Mouse (Mus musculus): ENCODE measurements around the gene Whamm. TPM values are rescaled to one million over a fixed set of nuclear protein-coding genes. Genes with fewer than 3 reads are reported as not detected.

Gene Whamm
- polyA plus RNA-seq (2014; fragmentation: Nextera tagmentation; extraction: Ambion mirVana) = 8.5 and 9.9 TPM in 2 replicates

- H3K36me3 ChIP-seq (replicated peaks; ENCODE audit: control insufficient read depth, insufficient read depth) = peaks cover 15% of the 10 kb centered on the region
- no peaks in the 10 kb centered on the region for H3K27me3 ChIP-seq (ENCODE audit: control insufficient read depth, insufficient read depth, low read length)
- DNase-seq (ENCODE audit: low spot score) = peak; percentile 93
- H3K9ac ChIP-seq = peak within 1 kb of the TSS; percentile 86
- under 1% methylated on average over 93 of the region's 96 CpGs for WGBS
- H3K4me3 ChIP-seq (replicated peaks; ENCODE audit: low read length) = peak within 1 kb of the TSS; percentile 83
- peak; percentile 99 for ATAC-seq (ENCODE audit: low FRiP score)
- peak within 1 kb of the TSS; percentile 95 for H3K27ac ChIP-seq
- no peaks in the 10 kb centered on the region for H3K9me3 ChIP-seq (ENCODE audit: control insufficient read depth, low read length)
- peaks cover 16% of the 10 kb centered on the region for H3K4me1 ChIP-seq (replicated peaks; ENCODE audit: control insufficient read depth, insufficient read depth, low read length)
- H3K4me2 ChIP-seq (replicated peaks) = peak within 1 kb of the TSS; percentile 76
These were observed at the start of gene Whamm for GRCm38 (mm10) chr7:81571108-81571940. Gene Whamm, plus strand, starts transcription at chr7:81571266.

- Histone ChIP-seq H3K27ac (peak overlapping the region; percentile 96), H3K9ac (peak overlapping the region; percentile 63), H3K4me1 (replicated peaks; ENCODE audit: control insufficient read depth, insufficient read depth, low read length) (peaks cover 18% of the 10 kb centered on the region), H3K9me3 (ENCODE audit: control insufficient read depth, low read length) (no peaks in the 10 kb centered on the region), H3K36me3 (replicated peaks; ENCODE audit: control insufficient read depth, insufficient read depth) (peaks cover 9% of the 10 kb centered on the region), H3K4me3 (replicated peaks; ENCODE audit: low read length) (peak overlapping the region; percentile 55), H3K4me2 (replicated peaks) (peak overlapping the region; percentile 78), H3K27me3 (ENCODE audit: control insufficient read depth, insufficient read depth, low read length) (no peaks in the 10 kb centered on the region)
- ATAC-seq (ENCODE audit: low FRiP score) = peak; percentile 97
- DNase-seq (ENCODE audit: low spot score) = peak; percentile 98
- under 1% methylated on average over 31 of the region's 31 CpGs for WGBS
These were observed 47.9 kb upstream of the Whamm start for GRCm38 (mm10) chr7:81523008-81523662.

- H3K27ac ChIP-seq = peak overlapping the region; percentile 96
- 11% methylated on average over 13 of the region's 13 CpGs for WGBS
- peak overlapping the region; percentile 55 for H3K4me3 ChIP-seq (replicated peaks; ENCODE audit: low read length)
- DNase-seq (ENCODE audit: low spot score) = no peak
- ATAC-seq (ENCODE audit: low FRiP score) = no peak; the same call in 1 of the 2 replicates
- peaks cover 14% of the 10 kb centered on the region for H3K36me3 ChIP-seq (replicated peaks; ENCODE audit: control insufficient read depth, insufficient read depth)
- H3K9ac ChIP-seq = peak overlapping the region; percentile 63
- H3K4me2 ChIP-seq (replicated peaks) = peak overlapping the region; percentile 78
- no peaks in the 10 kb centered on the region for H3K27me3 ChIP-seq (ENCODE audit: control insufficient read depth, insufficient read depth, low read length)
- peaks cover 18% of the 10 kb centered on the region for H3K4me1 ChIP-seq (replicated peaks; ENCODE audit: control insufficient read depth, insufficient read depth, low read length)
- no peaks in the 10 kb centered on the region for H3K9me3 ChIP-seq (ENCODE audit: control insufficient read depth, low read length)
These were observed 47.4 kb upstream of the Whamm start for GRCm38 (mm10) chr7:81523663-81524017.

GRCm38 (mm10) chr7:81528918-81529317 is 42.1 kb upstream of the Whamm start:
- Histone ChIP-seq H3K4me1 (replicated peaks; ENCODE audit: control insufficient read depth, insufficient read depth, low read length) (peaks cover 10% of the 10 kb centered on the region), H3K4me2 (replicated peaks) (no peak overlapping the region), H3K27ac (no peak overlapping the region), H3K36me3 (replicated peaks; ENCODE audit: control insufficient read depth, insufficient read depth) (peaks cover 64% of the 10 kb centered on the region), H3K9me3 (ENCODE audit: control insufficient read depth, low read length) (no peaks in the 10 kb centered on the region), H3K9ac (no peak overlapping the region), H3K27me3 (ENCODE audit: control insufficient read depth, insufficient read depth, low read length) (no peaks in the 10 kb centered on the region), H3K4me3 (replicated peaks; ENCODE audit: low read length) (no peak overlapping the region)
- 96% methylated on average over 8 of the region's 8 CpGs for WGBS
- DNase-seq (ENCODE audit: low spot score) (no peak), ATAC-seq (ENCODE audit: low FRiP score) (no peak)

GRCm38 (mm10) chr7:81531462-81531861 is 39.6 kb upstream of the Whamm start:
- ATAC-seq (ENCODE audit: low FRiP score) (no peak), DNase-seq (ENCODE audit: low spot score) (no peak)
- no peaks in the 10 kb centered on the region for H3K4me1 ChIP-seq (replicated peaks; ENCODE audit: control insufficient read depth, insufficient read depth, low read length)
- H3K9ac ChIP-seq = no peak overlapping the region
- H3K36me3 ChIP-seq (replicated peaks; ENCODE audit: control insufficient read depth, insufficient read depth) = peaks cover 83% of the 10 kb centered on the region
- H3K4me3 ChIP-seq (replicated peaks; ENCODE audit: low read length) = no peak overlapping the region
- 96% methylated on average over 1 of the region's 1 CpGs for WGBS
- H3K27ac ChIP-seq = no peak overlapping the region
- H3K27me3 ChIP-seq (ENCODE audit: control insufficient read depth, insufficient read depth, low read length) = no peaks in the 10 kb centered on the region
- H3K9me3 ChIP-seq (ENCODE audit: control insufficient read depth, low read length) = no peaks in the 10 kb centered on the region
- no peak overlapping the region for H3K4me2 ChIP-seq (replicated peaks)

GRCm38 (mm10) chr7:81536478-81536877 is 34.6 kb upstream of the Whamm start:
- no peaks in the 10 kb centered on the region for H3K9me3 ChIP-seq (ENCODE audit: control insufficient read depth, low read length)
- DNase-seq (ENCODE audit: low spot score) (no peak), ATAC-seq (ENCODE audit: low FRiP score) (no peak)
- no peak overlapping the region for H3K4me2 ChIP-seq (replicated peaks)
- whole genome bisulfite sequencing = 87% methylated on average over 4 of the region's 4 CpGs
- H3K36me3 ChIP-seq (replicated peaks; ENCODE audit: control insufficient read depth, insufficient read depth) = peaks cover 42% of the 10 kb centered on the region
- no peaks in the 10 kb centered on the region for H3K4me1 ChIP-seq (replicated peaks; ENCODE audit: control insufficient read depth, insufficient read depth, low read length)
- H3K27me3 ChIP-seq (ENCODE audit: control insufficient read depth, insufficient read depth, low read length) = no peaks in the 10 kb centered on the region
- no peak overlapping the region for H3K9ac ChIP-seq
- H3K27ac ChIP-seq = no peak overlapping the region
- no peak overlapping the region for H3K4me3 ChIP-seq (replicated peaks; ENCODE audit: low read length)

- Histone ChIP-seq H3K27ac (no peak overlapping the region), H3K9ac (no peak overlapping the region), H3K9me3 (ENCODE audit: control insufficient read depth, low read length) (no peaks in the 10 kb centered on the region), H3K4me1 (replicated peaks; ENCODE audit: control insufficient read depth, insufficient read depth, low read length) (no peaks in the 10 kb centered on the region), H3K36me3 (replicated peaks; ENCODE audit: control insufficient read depth, insufficient read depth) (peaks cover 27% of the 10 kb centered on the region), H3K4me2 (replicated peaks) (no peak overlapping the region), H3K4me3 (replicated peaks; ENCODE audit: low read length) (no peak overlapping the region), H3K27me3 (ENCODE audit: control insufficient read depth, insufficient read depth, low read length) (no peaks in the 10 kb centered on the region)
- ATAC-seq (ENCODE audit: low FRiP score) (no peak), DNase-seq (ENCODE audit: low spot score) (peak; percentile 45)
- whole genome bisulfite sequencing = 81% methylated on average over 2 of the region's 2 CpGs
These were observed 32.9 kb upstream of the Whamm start for GRCm38 (mm10) chr7:81538070-81538675.

GRCm38 (mm10) chr7:81539565-81539964 is 31.5 kb upstream of the Whamm start:
- DNase-seq (ENCODE audit: low spot score) (no peak), ATAC-seq (ENCODE audit: low FRiP score) (no peak)
- WGBS = 4% methylated on average over 2 of the region's 2 CpGs
- Histone ChIP-seq H3K9ac (no peak overlapping the region), H3K4me3 (replicated peaks; ENCODE audit: low read length) (no peak overlapping the region), H3K4me2 (replicated peaks) (no peak overlapping the region), H3K9me3 (ENCODE audit: control insufficient read depth, low read length) (no peaks in the 10 kb centered on the region), H3K4me1 (replicated peaks; ENCODE audit: control insufficient read depth, insufficient read depth, low read length) (no peaks in the 10 kb centered on the region), H3K27ac (no peak overlapping the region), H3K27me3 (ENCODE audit: control insufficient read depth, insufficient read depth, low read length) (no peaks in the 10 kb centered on the region), H3K36me3 (replicated peaks; ENCODE audit: control insufficient read depth, insufficient read depth) (peaks cover 13% of the 10 kb centered on the region)

- ATAC-seq (ENCODE audit: low FRiP score) = no peak
- Histone ChIP-seq H3K9ac (no peak overlapping the region), H3K27ac (no peak overlapping the region), H3K4me1 (replicated peaks; ENCODE audit: control insufficient read depth, insufficient read depth, low read length) (no peaks in the 10 kb centered on the region), H3K9me3 (ENCODE audit: control insufficient read depth, low read length) (no peaks in the 10 kb centered on the region), H3K4me2 (replicated peaks) (no peak overlapping the region), H3K4me3 (replicated peaks; ENCODE audit: low read length) (no peak overlapping the region), H3K36me3 (replicated peaks; ENCODE audit: control insufficient read depth, insufficient read depth) (no peaks in the 10 kb centered on the region), H3K27me3 (ENCODE audit: control insufficient read depth, insufficient read depth, low read length) (no peaks in the 10 kb centered on the region)
- DNase-seq (ENCODE audit: low spot score) = no peak
- 58% methylated on average over 1 of the region's 1 CpGs for WGBS
These were observed 30.1 kb upstream of the Whamm start for GRCm38 (mm10) chr7:81540999-81541398.

Measured in hindbrain, embryonic 14.5 days (tissue).